Mouse (Mus musculus): ENCODE data around the gene Ccdc187. TPM values are rescaled to one million over a fixed set of nuclear protein-coding genes. Genes with fewer than 3 reads are reported as not detected.

Ccdc187 gene
- total RNA-seq, 2 experiments from 2014 or later = 0.59 to 0.76 TPM

GRCm38 (mm10) chr2:26214526-26214925, 79.8 kb downstream of the Ccdc187 start:
- Histone ChIP-seq H3K27ac (no peak overlapping the region), H3K4me3 (no peak overlapping the region)
- TF ChIP-seq CTCF (conservative IDR thresholded peaks at IDR 0.05) = no peak
- peak; percentile 23 to 51 for DNase-seq (ENCODE audit: low spot score in 2 of 2)

- TF ChIP-seq CTCF (conservative IDR thresholded peaks at IDR 0.05) = no peak
- DNase-seq (ENCODE audit: low spot score in 2 of 2) = no peak
- no peak overlapping the region for H3K4me3 ChIP-seq
- no peak overlapping the region for H3K27ac ChIP-seq
These were observed 84.8 kb downstream of the Ccdc187 start for GRCm38 (mm10) chr2:26209566-26209965.

- peak; percentile 32 to 48 for DNase-seq (ENCODE audit: low spot score in 2 of 2)
- Histone ChIP-seq H3K4me3 (no peak within 1 kb of the TSS), H3K27ac (no peak within 1 kb of the TSS)
- TF ChIP-seq CTCF (conservative IDR thresholded peaks at IDR 0.05) = no peak
These were observed 86.1 kb downstream of the Ccdc187 start, which contains the start of gene Lhx3 for GRCm38 (mm10) chr2:26208126-26208789. Lhx3 (minus strand) TSS chr2:26208289.

GRCm38 (mm10) chr2:26207559-26207958, 86.8 kb downstream of the Ccdc187 start:
- no peak for DNase-seq (ENCODE audit: low spot score in 2 of 2)
- Histone ChIP-seq H3K4me3 (no peak overlapping the region), H3K27ac (no peak overlapping the region)
- TF ChIP-seq CTCF (conservative IDR thresholded peaks at IDR 0.05) = no peak

- TF ChIP-seq CTCF (conservative IDR thresholded peaks at IDR 0.05) = no peak
- no peak overlapping the region for H3K27ac ChIP-seq
- no peak overlapping the region for H3K4me3 ChIP-seq
- DNase-seq (ENCODE audit: low spot score in 2 of 2) = no peak
These were observed 88.6 kb downstream of the Ccdc187 start for GRCm38 (mm10) chr2:26205761-26206160.

GRCm38 (mm10) chr2:26205126-26205525, 89.2 kb downstream of the Ccdc187 start:
- TF ChIP-seq CTCF (conservative IDR thresholded peaks at IDR 0.05) = no peak
- Histone ChIP-seq H3K4me3 (no peak overlapping the region), H3K27ac (no peak overlapping the region)
- DNase-seq (ENCODE audit: low spot score in 2 of 2) = no peak

GRCm38 (mm10) chr2:26202849-26203475, 91.4 kb downstream of the Ccdc187 start:
- H3K4me3 ChIP-seq = no peak overlapping the region
- no peak for DNase-seq (ENCODE audit: low spot score in 2 of 2)
- TF ChIP-seq CTCF (conservative IDR thresholded peaks at IDR 0.05) = no peak
- H3K27ac ChIP-seq = no peak overlapping the region

- TF ChIP-seq CTCF (conservative IDR thresholded peaks at IDR 0.05) = no peak
- Histone ChIP-seq H3K4me3 (no peak overlapping the region; the same call in 1 of the 2 replicates), H3K27ac (no peak overlapping the region)
- DNase-seq (ENCODE audit: low spot score in 2 of 2) = no peak
These were observed 92.2 kb downstream of the Ccdc187 start for GRCm38 (mm10) chr2:26201926-26202848.

GRCm38 (mm10) chr2:26198488-26198887, 95.9 kb downstream of the Ccdc187 start:
- TF ChIP-seq CTCF (conservative IDR thresholded peaks at IDR 0.05) = no peak

GRCm38 (mm10) chr2:26194552-26195339, 99.6 kb downstream of the Ccdc187 start:
- no peak for TF ChIP-seq CTCF (conservative IDR thresholded peaks at IDR 0.05)
- Histone ChIP-seq H3K27ac (no peak overlapping the region), H3K4me3 (no peak overlapping the region)
- DNase-seq (ENCODE audit: low spot score in 2 of 2) = no peak

More at GRCm38 (mm10) chr2:26198488-26198887, 95.9 kb downstream of the Ccdc187 start:
- Histone ChIP-seq H3K4me3 (no peak overlapping the region), H3K27ac (no peak overlapping the region)
- no peak for DNase-seq (ENCODE audit: low spot score in 2 of 2)

Other genes with a start within 250 kb of the Ccdc187 start
- 10 to 100 TPM; 59.8 to 61.4 TPM for gene Nacc2, start 171.3 kb downstream of the Ccdc187 start, total RNA-seq (2021)
- gene Lhx3, start 86.3 kb downstream of the Ccdc187 start, total RNA-seq (2021) = not detected
- 10 to 100 TPM; 25.3 to 25.7 TPM for gene Qsox2, start 57.0 kb downstream of the Ccdc187 start, total RNA-seq (2021)
- gene Gpsm1, start 21.0 kb upstream of the Ccdc187 start, total RNA-seq (2021) = 10 to 100 TPM; 36.6 to 40.7 TPM
- gene Dnlz, start 57.6 kb upstream of the Ccdc187 start, total RNA-seq (2021) = 10 to 100 TPM; 26.5 to 27.2 TPM
- gene Card9, start 66.4 kb upstream of the Ccdc187 start, total RNA-seq (2021) = 1 to 10 TPM; 1.5 to 2.1 TPM
- gene Snapc4, start 86.1 kb upstream of the Ccdc187 start, total RNA-seq (2021) = 10 to 100 TPM; 72.5 to 88.9 TPM
- gene Entr1, start 94.8 kb upstream of the Ccdc187 start, total RNA-seq (2021) = 100 to 1,000 TPM; 159 to 168 TPM
- 100 to 1,000 TPM in 1 of 2 experiments, 10 to 100 TPM in 1; 89.2 to 100 TPM for gene Pmpca, start 94.8 kb upstream of the Ccdc187 start, total RNA-seq (2021)
- 10 to 100 TPM; 22.2 to 25.1 TPM for gene Inpp5e, start 114.6 kb upstream of the Ccdc187 start, total RNA-seq (2021)
- gene Sec16a, start 150.7 kb upstream of the Ccdc187 start, total RNA-seq (2021) = 10 to 100 TPM; 49.3 to 51.3 TPM
- gene Notch1, start 222.1 kb upstream of the Ccdc187 start, total RNA-seq (2021) = 10 to 100 TPM; 32.7 to 35.7 TPM